Mouse (Mus musculus): ENCODE results near the gene Tmem259. TPM values are rescaled to one million over a fixed set of nuclear protein-coding genes. Genes with fewer than 3 reads are reported as not detected.

The Tmem259 gene
- total RNA-seq, 1 experiment, result 127 TPM

GRCm38 (mm10) chr10:79969124-79969568 is 15.0 kb downstream of the Tmem259 start:
- H3K4me3 ChIP-seq (ENCODE audit: insufficient read depth in 1 of 2, low read depth in 1 of 2, low read length in 2 of 2, poor library complexity in 1 of 2, severe bottlenecking in 1 of 2), result no peak overlapping the region
- in situ Hi-C loops (cut with MboI; ENCODE audit: low sequenced_read_pairs in 2 of 2, unreplicated experiment in 2 of 2), result no loop called here
- DNase-seq (ENCODE audit: low read depth, low spot score), result no peak
- peaks cover 0 to 1% of the 10 kb centered on the region in 2 experiments; a peak in 1 of 4 replicates for H3K4me1 ChIP-seq (ENCODE audit: control insufficient read depth in 2 of 2, insufficient read depth in 2 of 2, low read length in 2 of 2, poor library complexity in 1 of 2)
- H3K27ac ChIP-seq (ENCODE audit: insufficient read depth, low read depth, low read length, poor library complexity, severe bottlenecking), result no peak overlapping the region
- peaks cover 46% of the 10 kb centered on the region for H3K36me3 ChIP-seq (ENCODE audit: control insufficient read depth, insufficient read depth, low read length, poor library complexity, severe bottlenecking)
- no peaks in the 10 kb centered on the region for H3K9me3 ChIP-seq (ENCODE audit: control insufficient read depth, insufficient read depth, low read depth, low read length)
- TF ChIP-seq ZC3H11A (IDR thresholded peaks at IDR 0.05; ENCODE audit: borderline replicate concordance, low read depth, low read length), result no peak
- TF ChIP-seq MAFK (IDR thresholded peaks at IDR 0.05; ENCODE audit: insufficient read depth, low read depth, low read length), result no peak
- TF ChIP-seq CHD2 (IDR thresholded peaks at IDR 0.05; ENCODE audit: low read depth, low read length), result no peak
- no peak for TF ChIP-seq ZNF384 (IDR thresholded peaks at IDR 0.05; ENCODE audit: low read depth, low read length)
- TF ChIP-seq HCFC1 (IDR thresholded peaks at IDR 0.05; ENCODE audit: borderline replicate concordance, insufficient read depth, low read length), result no peak
- no peak overlapping the region for H3K9ac ChIP-seq (ENCODE audit: insufficient read depth, low read depth, low read length, poor library complexity, severe bottlenecking)

GRCm38 (mm10) chr10:79968181-79968580 is 15.9 kb downstream of the Tmem259 start:
- Histone ChIP-seq H3K4me3 (ENCODE audit: insufficient read depth in 1 of 2, low read depth in 1 of 2, low read length in 2 of 2, poor library complexity in 1 of 2, severe bottlenecking in 1 of 2) (no peak overlapping the region), H3K9me3 (ENCODE audit: control insufficient read depth, insufficient read depth, low read depth, low read length) (no peaks in the 10 kb centered on the region), H3K9ac (ENCODE audit: insufficient read depth, low read depth, low read length, poor library complexity, severe bottlenecking) (no peak overlapping the region), H3K4me1 (ENCODE audit: control insufficient read depth in 2 of 2, insufficient read depth in 2 of 2, low read length in 2 of 2, poor library complexity in 1 of 2) (peaks cover 0 to 1% of the 10 kb centered on the region in 2 experiments; a peak in 1 of 4 replicates), H3K27ac (ENCODE audit: insufficient read depth, low read depth, low read length, poor library complexity, severe bottlenecking) (no peak overlapping the region), H3K36me3 (ENCODE audit: control insufficient read depth, insufficient read depth, low read length, poor library complexity, severe bottlenecking) (peaks cover 53% of the 10 kb centered on the region)
- in situ Hi-C loops (cut with MboI; ENCODE audit: low sequenced_read_pairs in 2 of 2, unreplicated experiment in 2 of 2), result no loop called here
- TF ChIP-seq MAFK (IDR thresholded peaks at IDR 0.05; ENCODE audit: insufficient read depth, low read depth, low read length) (no peak), ZC3H11A (IDR thresholded peaks at IDR 0.05; ENCODE audit: borderline replicate concordance, low read depth, low read length) (no peak), ZNF384 (IDR thresholded peaks at IDR 0.05; ENCODE audit: low read depth, low read length) (no peak), HCFC1 (IDR thresholded peaks at IDR 0.05; ENCODE audit: borderline replicate concordance, insufficient read depth, low read length) (no peak), CHD2 (IDR thresholded peaks at IDR 0.05; ENCODE audit: low read depth, low read length) (no peak)
- DNase-seq (ENCODE audit: low read depth, low spot score), result no peak

- peaks cover 59% of the 10 kb centered on the region for H3K36me3 ChIP-seq (ENCODE audit: control insufficient read depth, insufficient read depth, low read length, poor library complexity, severe bottlenecking)
- TF ChIP-seq HCFC1 (IDR thresholded peaks at IDR 0.05; ENCODE audit: borderline replicate concordance, insufficient read depth, low read length) (no peak), ZC3H11A (IDR thresholded peaks at IDR 0.05; ENCODE audit: borderline replicate concordance, low read depth, low read length) (no peak), MAFK (IDR thresholded peaks at IDR 0.05; ENCODE audit: insufficient read depth, low read depth, low read length) (no peak), CHD2 (IDR thresholded peaks at IDR 0.05; ENCODE audit: low read depth, low read length) (no peak), ZNF384 (IDR thresholded peaks at IDR 0.05; ENCODE audit: low read depth, low read length) (no peak)
- DNase-seq (ENCODE audit: low read depth, low spot score), result no peak
Measured at GRCm38 (mm10) chr10:79966886-79967400, 17.2 kb downstream of the Tmem259 start.

GRCm38 (mm10) chr10:79965325-79965724 is 18.8 kb downstream of the Tmem259 start:
- H3K9me3 ChIP-seq (ENCODE audit: control insufficient read depth, insufficient read depth, low read depth, low read length), result no peaks in the 10 kb centered on the region
- H3K36me3 ChIP-seq (ENCODE audit: control insufficient read depth, insufficient read depth, low read length, poor library complexity, severe bottlenecking), result peaks cover 69% of the 10 kb centered on the region
- no peak for DNase-seq (ENCODE audit: low read depth, low spot score)
- in situ Hi-C loops (cut with MboI; ENCODE audit: low sequenced_read_pairs in 2 of 2, unreplicated experiment in 2 of 2), result no loop called here
- H3K9ac ChIP-seq (ENCODE audit: insufficient read depth, low read depth, low read length, poor library complexity, severe bottlenecking), result no peak overlapping the region
- no peak overlapping the region for H3K27ac ChIP-seq (ENCODE audit: insufficient read depth, low read depth, low read length, poor library complexity, severe bottlenecking)
- no peak overlapping the region for H3K4me3 ChIP-seq (ENCODE audit: insufficient read depth in 1 of 2, low read depth in 1 of 2, low read length in 2 of 2, poor library complexity in 1 of 2, severe bottlenecking in 1 of 2)
- no peak for TF ChIP-seq CHD2 (IDR thresholded peaks at IDR 0.05; ENCODE audit: low read depth, low read length)
- TF ChIP-seq ZC3H11A (IDR thresholded peaks at IDR 0.05; ENCODE audit: borderline replicate concordance, low read depth, low read length), result no peak
- no peak for TF ChIP-seq ZNF384 (IDR thresholded peaks at IDR 0.05; ENCODE audit: low read depth, low read length)
- TF ChIP-seq MAFK (IDR thresholded peaks at IDR 0.05; ENCODE audit: insufficient read depth, low read depth, low read length), result no peak
- TF ChIP-seq HCFC1 (IDR thresholded peaks at IDR 0.05; ENCODE audit: borderline replicate concordance, insufficient read depth, low read length), result no peak
- H3K4me1 ChIP-seq (ENCODE audit: control insufficient read depth in 2 of 2, insufficient read depth in 2 of 2, low read length in 2 of 2, poor library complexity in 1 of 2), result peaks cover 2 to 6% of the 10 kb centered on the region in 2 experiments; a peak in 1 of 4 replicates

More at GRCm38 (mm10) chr10:79966886-79967400, 17.2 kb downstream of the Tmem259 start:
- in situ Hi-C loops (cut with MboI; ENCODE audit: low sequenced_read_pairs in 2 of 2, unreplicated experiment in 2 of 2), result no loop called here
- Histone ChIP-seq H3K9ac (ENCODE audit: insufficient read depth, low read depth, low read length, poor library complexity, severe bottlenecking) (no peak overlapping the region), H3K9me3 (ENCODE audit: control insufficient read depth, insufficient read depth, low read depth, low read length) (no peaks in the 10 kb centered on the region), H3K4me1 (ENCODE audit: control insufficient read depth in 2 of 2, insufficient read depth in 2 of 2, low read length in 2 of 2, poor library complexity in 1 of 2) (peaks cover 0 to 1% of the 10 kb centered on the region in 2 experiments; a peak in 1 of 4 replicates), H3K27ac (ENCODE audit: insufficient read depth, low read depth, low read length, poor library complexity, severe bottlenecking) (no peak overlapping the region), H3K4me3 (ENCODE audit: insufficient read depth in 1 of 2, low read depth in 1 of 2, low read length in 2 of 2, poor library complexity in 1 of 2, severe bottlenecking in 1 of 2) (no peak overlapping the region)

Data from ES-E14 (cell line).